Mouse (Mus musculus): Measurements from ENCODE around the gene Zbtb2. TPM values are rescaled to one million over a fixed set of nuclear protein-coding genes. Genes with fewer than 3 reads are reported as not detected.

Gene Zbtb2
- polyA plus RNA-seq, 1 experiment from 2014 or later, result 21.0 TPM

DNA sequence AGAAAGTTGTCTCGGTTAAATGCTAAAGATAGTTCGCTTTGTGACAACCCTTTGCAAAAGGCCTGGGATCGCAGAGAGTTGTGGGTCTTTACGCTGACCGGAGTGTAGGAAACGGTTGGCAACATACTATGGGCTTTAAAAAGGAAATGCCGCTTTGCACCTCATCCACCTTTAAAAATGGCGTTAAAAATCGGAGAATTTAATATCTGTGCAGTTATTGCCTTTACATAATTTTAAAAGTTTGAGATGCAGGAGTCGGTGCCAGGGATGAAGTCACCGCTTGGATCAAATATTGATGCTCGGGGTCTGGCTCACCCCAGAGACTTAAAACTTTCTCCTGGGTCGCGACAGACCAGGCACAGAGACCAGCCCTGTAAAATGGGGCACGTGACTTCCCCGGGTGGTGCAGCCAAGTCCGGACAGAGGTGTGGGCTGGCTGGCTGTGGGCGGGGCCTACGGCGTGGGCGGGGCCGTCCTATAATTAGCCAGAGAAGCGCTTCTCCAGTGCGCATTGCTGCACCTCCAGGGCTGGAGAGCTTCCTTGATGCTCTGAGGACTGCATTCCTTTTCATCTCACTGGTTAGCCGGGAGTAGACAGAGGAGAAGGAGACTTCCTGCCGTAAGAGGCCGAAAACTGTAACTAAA is 53.7 kb downstream of the Zbtb2 start:
- DNase-seq (ENCODE audit: low spot score), result peak; percentile 45

GRCm38 (mm10) chr10:4333319-4333718 is 54.6 kb downstream of the Zbtb2 start:
- DNase-seq (ENCODE audit: low spot score), result peak; percentile 65

DNA sequence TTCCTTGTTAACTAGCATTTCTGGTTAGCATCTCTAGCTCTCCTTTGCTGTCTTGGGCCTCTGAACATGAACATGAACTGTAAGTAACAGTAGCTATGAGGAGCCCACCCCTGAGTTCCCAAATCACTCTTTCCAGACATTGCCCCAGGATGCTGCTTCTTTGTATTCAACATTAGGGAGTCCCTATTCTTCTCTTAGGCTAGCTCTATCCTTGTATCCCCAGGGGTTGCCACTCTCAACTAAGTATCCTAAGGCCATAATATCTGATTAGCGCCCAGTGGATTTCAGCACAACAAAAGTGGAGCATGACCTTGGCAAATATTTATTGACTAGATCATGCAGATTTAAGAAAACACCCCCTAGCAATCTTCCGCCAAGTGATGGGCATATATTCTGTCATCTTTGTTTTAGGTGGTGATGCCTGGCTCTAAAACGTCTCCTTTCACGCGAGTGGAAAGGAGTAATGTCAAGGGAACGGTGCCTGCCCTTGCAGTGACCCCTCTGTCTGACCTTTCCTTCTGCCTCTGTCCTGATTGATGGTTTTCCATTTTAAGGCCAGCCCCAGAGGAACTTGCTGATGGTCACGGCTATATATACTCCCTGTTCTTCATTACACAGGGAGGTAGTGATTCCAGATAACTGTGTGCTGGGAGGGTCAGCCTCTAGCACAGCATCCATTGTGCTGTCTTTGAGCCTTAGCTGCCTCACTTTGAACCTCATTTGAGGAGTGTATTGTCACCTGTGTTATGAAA is 55.5 kb downstream of the Zbtb2 start:
- no peak for DNase-seq (ENCODE audit: low spot score)

DNA sequence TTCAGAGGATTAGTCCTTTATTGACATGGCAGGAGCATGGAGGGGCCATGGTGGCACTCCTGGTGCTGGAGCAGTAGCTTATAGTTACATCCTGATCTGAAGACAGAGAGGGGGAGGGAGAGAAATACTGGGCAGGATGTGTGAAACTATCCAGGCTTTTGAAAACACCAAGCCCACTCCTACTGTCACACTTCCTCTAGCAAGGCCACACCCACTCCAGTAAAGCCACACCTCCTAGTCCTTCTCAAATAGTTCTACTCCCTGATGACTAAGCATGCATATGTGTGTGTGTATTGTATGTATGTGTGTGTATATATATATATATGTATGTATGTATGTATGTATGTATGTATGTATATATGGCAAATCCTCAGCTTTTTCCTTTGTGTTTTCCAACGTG is 60.2 kb downstream of the Zbtb2 start:
- no peak for DNase-seq (ENCODE audit: low spot score)

DNA sequence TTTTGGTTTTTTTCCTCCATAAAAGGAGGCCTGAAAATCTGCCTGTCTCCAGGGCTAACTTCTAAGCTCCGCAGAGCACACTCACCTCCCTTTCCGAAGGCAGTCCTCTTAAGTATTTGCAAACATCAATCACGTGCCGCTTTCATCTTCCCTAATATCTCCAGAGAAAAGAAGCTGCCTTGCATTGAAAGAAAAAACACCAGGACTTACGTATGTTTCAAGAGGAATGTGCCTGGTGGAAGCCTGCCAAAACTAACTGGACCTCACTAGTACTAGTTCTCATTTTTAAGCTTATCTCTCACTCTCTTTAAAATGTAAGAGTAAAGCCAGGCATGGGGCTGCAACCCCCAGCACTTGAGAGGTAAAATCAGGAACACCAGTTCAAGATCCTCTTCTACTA is 62.3 kb downstream of the Zbtb2 start:
- no peak for DNase-seq (ENCODE audit: low spot score)

- no peak for DNase-seq (ENCODE audit: low spot score)
Measured at GRCm38 (mm10) chr10:4323885-4324284, 64.0 kb downstream of the Zbtb2 start.

Other genes with a start within 250 kb of the Zbtb2 start
- 16.0 and 16.4 TPM in 2 replicates for gene Akap12, start 121.7 kb downstream of the Zbtb2 start, polyA plus RNA-seq (2015; fragmentation: Nextera tagmentation; extraction: Ambion mirVana)
- gene Rmnd1, start 44.3 kb upstream of the Zbtb2 start, polyA plus RNA-seq (2015; fragmentation: Nextera tagmentation; extraction: Ambion mirVana), result 37.1 and 38.7 TPM in 2 replicates
- 33.4 and 37.8 TPM in 2 replicates for gene Armt1, start 44.4 kb upstream of the Zbtb2 start, polyA plus RNA-seq (2015; fragmentation: Nextera tagmentation; extraction: Ambion mirVana)
- 0.15 and 0.23 TPM in 2 replicates for gene Ccdc170, start 94.4 kb upstream of the Zbtb2 start, polyA plus RNA-seq (2015; fragmentation: Nextera tagmentation; extraction: Ambion mirVana)
- gene Esr1, start 223.5 kb upstream of the Zbtb2 start, polyA plus RNA-seq (2015; fragmentation: Nextera tagmentation; extraction: Ambion mirVana), result 0.28 and 0.47 TPM in 2 replicates